Mouse (Mus musculus): ENCODE data around the gene Plekhh1. TPM values are rescaled to one million over a fixed set of nuclear protein-coding genes. Genes with fewer than 3 reads are reported as not detected.

The Plekhh1 gene
- total RNA-seq, 1 experiment, result 11.2 TPM

DNA sequence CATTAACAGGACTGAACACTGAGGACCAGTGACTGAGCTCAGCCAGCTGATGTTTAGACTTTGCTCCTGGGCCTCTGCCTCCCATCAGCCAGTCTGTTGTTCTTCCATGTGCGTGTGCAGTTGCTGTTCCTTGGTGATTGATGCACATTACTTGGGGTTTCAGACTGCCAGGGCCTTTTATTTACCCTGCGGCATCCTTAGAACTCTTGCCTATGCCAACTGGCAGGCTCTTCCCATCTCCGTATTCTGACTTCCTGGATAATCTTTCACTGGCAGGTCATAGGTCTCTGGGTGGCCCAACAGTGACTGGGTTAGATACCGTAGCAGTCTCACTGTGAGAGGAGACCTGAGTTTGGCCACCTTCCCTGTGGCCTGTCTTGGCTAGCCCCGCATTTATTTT, 38.6 kb downstream of the Plekhh1 start:
- Histone ChIP-seq H3K4me3 (ENCODE audit: insufficient read depth in 1 of 2, low read depth in 1 of 2, low read length in 2 of 2, poor library complexity in 1 of 2, severe bottlenecking in 1 of 2) (no peak overlapping the region), H3K9ac (ENCODE audit: insufficient read depth, low read depth, low read length, poor library complexity, severe bottlenecking) (no peak overlapping the region), H3K27ac (ENCODE audit: insufficient read depth, low read depth, low read length, poor library complexity, severe bottlenecking) (no peak overlapping the region), H3K9me3 (ENCODE audit: control insufficient read depth, insufficient read depth, low read depth, low read length) (no peaks in the 10 kb centered on the region), H3K4me1 (ENCODE audit: control insufficient read depth in 2 of 2, insufficient read depth in 2 of 2, low read length in 2 of 2, poor library complexity in 1 of 2) (no peaks in the 10 kb centered on the region), H3K36me3 (ENCODE audit: control insufficient read depth, insufficient read depth, low read length, poor library complexity, severe bottlenecking) (peaks cover 23% of the 10 kb centered on the region; the same call in 1 of the 2 replicates)
- TF ChIP-seq ZNF384 (IDR thresholded peaks at IDR 0.05; ENCODE audit: low read depth, low read length), result no peak
- TF ChIP-seq ZC3H11A (IDR thresholded peaks at IDR 0.05; ENCODE audit: borderline replicate concordance, low read depth, low read length), result no peak
- no peak for TF ChIP-seq CHD2 (IDR thresholded peaks at IDR 0.05; ENCODE audit: low read depth, low read length)
- TF ChIP-seq MAFK (IDR thresholded peaks at IDR 0.05; ENCODE audit: insufficient read depth, low read depth, low read length), result no peak
- no peak for TF ChIP-seq HCFC1 (IDR thresholded peaks at IDR 0.05; ENCODE audit: borderline replicate concordance, insufficient read depth, low read length)
- in situ Hi-C loops (cut with MboI; ENCODE audit: low sequenced_read_pairs in 2 of 2, unreplicated experiment in 2 of 2), result no loop called here
- no peak for DNase-seq (ENCODE audit: low read depth, low spot score)

GRCm38 (mm10) chr12:79068306-79068705, 39.3 kb downstream of the Plekhh1 start:
- in situ Hi-C loops (cut with MboI; ENCODE audit: low sequenced_read_pairs in 2 of 2, unreplicated experiment in 2 of 2), result no loop called here
- no peak for DNase-seq (ENCODE audit: low read depth, low spot score)

DNA sequence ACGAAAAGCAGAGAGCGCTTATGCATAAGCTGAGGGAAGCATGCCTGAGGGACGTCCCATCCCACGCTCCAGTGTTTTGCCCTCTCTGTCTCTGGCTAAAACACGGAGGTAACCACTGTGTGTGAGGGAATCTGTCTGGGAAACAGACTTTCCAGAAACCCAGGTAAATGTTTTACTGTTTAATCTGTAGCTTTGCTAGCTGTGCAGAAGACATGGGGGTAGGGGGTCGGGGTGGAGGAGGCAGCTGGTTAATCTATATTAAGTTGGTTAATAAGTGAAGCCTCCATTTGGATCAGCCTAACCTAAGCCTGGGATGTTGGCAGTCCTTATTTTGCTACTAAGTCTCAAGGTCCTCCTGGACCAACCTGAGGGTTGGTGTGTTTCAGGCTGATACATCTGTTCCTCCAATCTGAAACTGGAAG, 40.2 kb downstream of the Plekhh1 start:
- in situ Hi-C loops (cut with MboI; ENCODE audit: low sequenced_read_pairs in 2 of 2, unreplicated experiment in 2 of 2), result no loop called here
- Histone ChIP-seq H3K4me1 (ENCODE audit: control insufficient read depth in 2 of 2, insufficient read depth in 2 of 2, low read length in 2 of 2, poor library complexity in 1 of 2) (no peaks in the 10 kb centered on the region), H3K36me3 (ENCODE audit: control insufficient read depth, insufficient read depth, low read length, poor library complexity, severe bottlenecking) (peaks cover 22% of the 10 kb centered on the region; the same call in 1 of the 2 replicates), H3K27ac (ENCODE audit: insufficient read depth, low read depth, low read length, poor library complexity, severe bottlenecking) (no peak overlapping the region), H3K9me3 (ENCODE audit: control insufficient read depth, insufficient read depth, low read depth, low read length) (no peaks in the 10 kb centered on the region), H3K9ac (ENCODE audit: insufficient read depth, low read depth, low read length, poor library complexity, severe bottlenecking) (no peak overlapping the region), H3K4me3 (ENCODE audit: insufficient read depth in 1 of 2, low read depth in 1 of 2, low read length in 2 of 2, poor library complexity in 1 of 2, severe bottlenecking in 1 of 2) (no peak overlapping the region)
- TF ChIP-seq ZC3H11A (IDR thresholded peaks at IDR 0.05; ENCODE audit: borderline replicate concordance, low read depth, low read length), result no peak
- no peak for TF ChIP-seq CHD2 (IDR thresholded peaks at IDR 0.05; ENCODE audit: low read depth, low read length)
- no peak for TF ChIP-seq ZNF384 (IDR thresholded peaks at IDR 0.05; ENCODE audit: low read depth, low read length)
- TF ChIP-seq HCFC1 (IDR thresholded peaks at IDR 0.05; ENCODE audit: borderline replicate concordance, insufficient read depth, low read length), result no peak
- no peak for TF ChIP-seq MAFK (IDR thresholded peaks at IDR 0.05; ENCODE audit: insufficient read depth, low read depth, low read length)
- DNase-seq (ENCODE audit: low read depth, low spot score), result no peak

More at GRCm38 (mm10) chr12:79068306-79068705, 39.3 kb downstream of the Plekhh1 start:
- Histone ChIP-seq H3K36me3 (ENCODE audit: control insufficient read depth, insufficient read depth, low read length, poor library complexity, severe bottlenecking) (peaks cover 23% of the 10 kb centered on the region; the same call in 1 of the 2 replicates), H3K27ac (ENCODE audit: insufficient read depth, low read depth, low read length, poor library complexity, severe bottlenecking) (no peak overlapping the region), H3K9me3 (ENCODE audit: control insufficient read depth, insufficient read depth, low read depth, low read length) (no peaks in the 10 kb centered on the region), H3K4me1 (ENCODE audit: control insufficient read depth in 2 of 2, insufficient read depth in 2 of 2, low read length in 2 of 2, poor library complexity in 1 of 2) (no peaks in the 10 kb centered on the region), H3K9ac (ENCODE audit: insufficient read depth, low read depth, low read length, poor library complexity, severe bottlenecking) (no peak overlapping the region), H3K4me3 (ENCODE audit: insufficient read depth in 1 of 2, low read depth in 1 of 2, low read length in 2 of 2, poor library complexity in 1 of 2, severe bottlenecking in 1 of 2) (no peak overlapping the region)
- TF ChIP-seq HCFC1 (IDR thresholded peaks at IDR 0.05; ENCODE audit: borderline replicate concordance, insufficient read depth, low read length), result no peak

- Histone ChIP-seq H3K36me3 (ENCODE audit: control insufficient read depth, insufficient read depth, low read length, poor library complexity, severe bottlenecking) (peaks cover 25% of the 10 kb centered on the region; the same call in 1 of the 2 replicates), H3K9ac (ENCODE audit: insufficient read depth, low read depth, low read length, poor library complexity, severe bottlenecking) (no peak overlapping the region), H3K9me3 (ENCODE audit: control insufficient read depth, insufficient read depth, low read depth, low read length) (no peaks in the 10 kb centered on the region), H3K27ac (ENCODE audit: insufficient read depth, low read depth, low read length, poor library complexity, severe bottlenecking) (no peak overlapping the region), H3K4me3 (ENCODE audit: insufficient read depth in 1 of 2, low read depth in 1 of 2, low read length in 2 of 2, poor library complexity in 1 of 2, severe bottlenecking in 1 of 2) (no peak overlapping the region), H3K4me1 (ENCODE audit: control insufficient read depth in 2 of 2, insufficient read depth in 2 of 2, low read length in 2 of 2, poor library complexity in 1 of 2) (no peaks in the 10 kb centered on the region)
- TF ChIP-seq ZNF384 (IDR thresholded peaks at IDR 0.05; ENCODE audit: low read depth, low read length) (no peak), HCFC1 (IDR thresholded peaks at IDR 0.05; ENCODE audit: borderline replicate concordance, insufficient read depth, low read length) (no peak)
- DNase-seq (ENCODE audit: low read depth, low spot score), result no peak
- in situ Hi-C loops (cut with MboI; ENCODE audit: low sequenced_read_pairs in 2 of 2, unreplicated experiment in 2 of 2), result no loop called here
These were observed 41.0 kb downstream of the Plekhh1 start for GRCm38 (mm10) chr12:79069916-79070315.

- Histone ChIP-seq H3K4me3 (ENCODE audit: insufficient read depth in 1 of 2, low read depth in 1 of 2, low read length in 2 of 2, poor library complexity in 1 of 2, severe bottlenecking in 1 of 2) (no peak overlapping the region), H3K9ac (ENCODE audit: insufficient read depth, low read depth, low read length, poor library complexity, severe bottlenecking) (no peak overlapping the region), H3K36me3 (ENCODE audit: control insufficient read depth, insufficient read depth, low read length, poor library complexity, severe bottlenecking) (peaks cover 29% of the 10 kb centered on the region; the same call in 1 of the 2 replicates), H3K27ac (ENCODE audit: insufficient read depth, low read depth, low read length, poor library complexity, severe bottlenecking) (no peak overlapping the region), H3K4me1 (ENCODE audit: control insufficient read depth in 2 of 2, insufficient read depth in 2 of 2, low read length in 2 of 2, poor library complexity in 1 of 2) (no peaks in the 10 kb centered on the region), H3K9me3 (ENCODE audit: control insufficient read depth, insufficient read depth, low read depth, low read length) (no peaks in the 10 kb centered on the region)
- TF ChIP-seq ZC3H11A (IDR thresholded peaks at IDR 0.05; ENCODE audit: borderline replicate concordance, low read depth, low read length) (no peak), HCFC1 (IDR thresholded peaks at IDR 0.05; ENCODE audit: borderline replicate concordance, insufficient read depth, low read length) (no peak), MAFK (IDR thresholded peaks at IDR 0.05; ENCODE audit: insufficient read depth, low read depth, low read length) (no peak), CHD2 (IDR thresholded peaks at IDR 0.05; ENCODE audit: low read depth, low read length) (no peak), ZNF384 (IDR thresholded peaks at IDR 0.05; ENCODE audit: low read depth, low read length) (no peak)
- no peak for DNase-seq (ENCODE audit: low read depth, low spot score)
- in situ Hi-C loops (cut with MboI; ENCODE audit: low sequenced_read_pairs in 2 of 2, unreplicated experiment in 2 of 2), result no loop called here
These were observed 41.9 kb downstream of the Plekhh1 start for GRCm38 (mm10) chr12:79070736-79071333.
